Mouse (Mus musculus) heart, embryonic 11.5 days (tissue): ENCODE measurements around the gene Synm. TPM values are rescaled to one million over a fixed set of nuclear protein-coding genes. Genes with fewer than 3 reads are reported as not detected.

Source experiments
- ATAC-seq: fragments of 200-750 bp; cut with Nextera tagmentation; replicated peaks from 2 replicates; pipeline ENCODE4 v1.8.0; 2017; ENCODE audit warnings: moderate library complexity; ENCODE audit not compliant: insufficient number of reproducible peaks, low FRiP score, low TSS enrichment
- H3K27ac ChIP-seq: fragments of 300-500 bp; sonication (generic); 2 replicates; pipeline ENCODE4 v1.5.1; 2014; ENCODE audit warnings: mild to moderate bottlenecking, low read depth, low read length
- H3K27me3 ChIP-seq: fragments of 300-500 bp; sonication (generic); 2 replicates; pipeline ENCODE4 v1.6.1; 2014; ENCODE audit warnings: mild to moderate bottlenecking, low read length, mixed read lengths; ENCODE audit not compliant: control insufficient read depth, insufficient read depth
- H3K36me3 ChIP-seq: fragments of 300-500 bp; sonication (generic); 2 replicates; pipeline ENCODE4 v1.6.1; 2014; ENCODE audit warnings: mild to moderate bottlenecking, low read length, moderate library complexity, mixed read lengths; ENCODE audit not compliant: control insufficient read depth, insufficient read depth
- H3K4me1 ChIP-seq: fragments of 300-500 bp; sonication (generic); 2 replicates; pipeline ENCODE4 v1.6.1; 2014; ENCODE audit warnings: low read length; ENCODE audit not compliant: control insufficient read depth, insufficient read depth
- H3K4me2 ChIP-seq: fragments of 300-500 bp; sonication (generic); 2 replicates; pipeline ENCODE4 v1.6.1; 2014; ENCODE audit warnings: mild to moderate bottlenecking, moderate library complexity
- H3K4me3 ChIP-seq: fragments of 300-500 bp; sonication (generic); 2 replicates; pipeline ENCODE4 v1.5.1; 2014; ENCODE audit warnings: low read depth, low read length
- H3K9ac ChIP-seq: fragments of 300-500 bp; sonication (generic); 2 replicates; pipeline ENCODE4 v1.6.1; 2014; ENCODE audit warnings: mild to moderate bottlenecking, low read depth, low read length, moderate library complexity
- H3K9me3 ChIP-seq: fragments of 300-500 bp; sonication (generic); replicated peaks from 2 replicates; pipeline ENCODE4 v1.6.1; 2016; ENCODE audit warnings: low read length; ENCODE audit not compliant: control insufficient read depth
- WGBS: fragments of 180-500 bp; shearing (Covaris S2); extraction: QIAGEN DNeasy Blood & Tissue Kit; methylation state at CpG from one replicate; pipeline ENCODE4 v1.1.7; 2014; ENCODE audit not compliant: insufficient replicate concordance; 5-methylcytosine and 5-hydroxymethylcytosine counted together
- microRNA-seq: library from miRNA; unstranded; fragments of <30 nt; microRNA quantifications from one replicate; pipeline ENCODE4, GENCODE M21; 2016; ENCODE audit warnings: borderline number of aligned reads
- polyA plus RNA-seq: library from polyadenylated mRNA; unstranded; fragments of >200 nt; fragmentation: Nextera tagmentation; extraction: Ambion mirVana; gene quantifications from 2 replicates; pipeline ENCODE4 v1.2.1, GENCODE M21; 2014

Gene Synm
- polyA plus RNA-seq, 1 experiment from 2014 or later: 3.4 TPM

DNA sequence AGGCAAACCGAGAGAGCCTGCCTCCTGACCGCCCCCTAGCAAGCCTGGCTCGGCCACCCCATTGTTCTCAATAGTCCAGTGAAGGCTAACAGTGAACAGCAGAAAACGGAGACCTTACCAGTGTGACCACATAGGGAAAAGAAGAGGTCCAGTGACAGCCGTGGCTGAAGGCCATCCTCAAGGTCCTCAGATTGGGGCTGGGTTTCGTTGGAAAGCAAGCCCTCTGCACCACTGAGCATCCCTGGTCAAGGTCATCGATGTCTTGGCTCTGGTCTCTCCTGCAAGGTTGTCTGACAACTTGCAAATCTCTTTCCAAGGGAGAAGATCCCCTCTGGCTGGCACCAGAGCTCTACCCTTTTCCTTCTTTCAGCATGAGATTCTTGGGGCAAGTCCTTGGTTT lies 69.7 kb downstream of the Synm start:
- H3K4me3 ChIP-seq: no peak overlapping the region
- peaks cover 6% of the 10 kb centered on the region; the same call in 1 of the 2 replicates for H3K36me3 ChIP-seq
- H3K4me1 ChIP-seq: peaks cover 29% of the 10 kb centered on the region
- no peak for ATAC-seq
- no peak overlapping the region for H3K4me2 ChIP-seq
- H3K9me3 ChIP-seq: no peaks in the 10 kb centered on the region
- H3K9ac ChIP-seq: no peak overlapping the region
- no peak overlapping the region for H3K27ac ChIP-seq
- WGBS: 76% methylated on average over 7 of the region's 7 CpGs
- no peaks in the 10 kb centered on the region for H3K27me3 ChIP-seq

DNA sequence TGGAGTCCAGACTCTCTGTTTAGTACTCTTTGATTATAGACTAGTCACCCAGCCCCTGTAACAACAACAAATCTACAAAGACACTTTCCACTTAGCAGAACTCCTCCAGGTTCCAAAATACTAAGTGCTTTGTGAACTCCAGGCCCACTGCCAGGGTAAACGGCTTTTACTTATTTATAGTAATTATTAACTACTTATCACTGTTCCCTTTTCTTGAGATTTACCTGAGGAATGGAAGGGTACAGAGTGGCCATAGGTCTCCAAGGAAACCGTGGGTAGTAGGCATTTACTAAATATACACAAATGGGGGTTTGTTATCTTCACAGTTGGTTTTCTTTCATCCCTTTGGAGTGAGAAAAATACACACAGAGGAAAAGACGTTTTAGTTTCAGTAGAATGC lies 71.3 kb downstream of the Synm start:
- no peak overlapping the region for H3K9ac ChIP-seq
- peaks cover 9% of the 10 kb centered on the region; the same call in 1 of the 2 replicates for H3K36me3 ChIP-seq
- peaks cover 29% of the 10 kb centered on the region for H3K4me1 ChIP-seq
- H3K27ac ChIP-seq: no peak overlapping the region
- no peak overlapping the region for H3K4me2 ChIP-seq
- no peak overlapping the region for H3K4me3 ChIP-seq
- no peaks in the 10 kb centered on the region for H3K27me3 ChIP-seq
- no peak for ATAC-seq
- H3K9me3 ChIP-seq: no peaks in the 10 kb centered on the region
- 26% methylated on average over 3 of the region's 3 CpGs for WGBS

DNA sequence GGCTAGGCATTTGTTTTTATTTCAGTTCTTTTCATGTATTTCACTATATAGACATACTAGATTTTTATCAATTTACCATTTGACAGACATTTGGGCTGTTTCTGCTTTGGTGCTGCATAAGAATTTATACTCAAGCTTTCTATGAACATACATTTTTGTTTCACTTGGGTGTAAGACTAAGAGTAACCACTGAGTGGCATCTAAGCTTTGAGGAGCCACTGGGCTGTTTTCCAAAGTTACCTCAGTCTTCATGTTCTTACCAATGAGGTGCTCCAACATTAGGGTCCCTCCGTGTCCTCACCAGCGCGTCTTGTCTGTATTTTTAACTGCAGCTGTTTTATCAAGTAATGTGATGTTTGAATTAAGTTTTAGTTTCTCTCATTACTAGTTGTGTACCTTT lies 73.0 kb downstream of the Synm start:
- 91% methylated on average over 3 of the region's 3 CpGs for WGBS
- Histone ChIP-seq H3K27me3 (no peaks in the 10 kb centered on the region), H3K4me3 (no peak overlapping the region), H3K4me2 (no peak overlapping the region), H3K4me1 (peaks cover 16% of the 10 kb centered on the region), H3K36me3 (peaks cover 9% of the 10 kb centered on the region; the same call in 1 of the 2 replicates), H3K9me3 (no peaks in the 10 kb centered on the region), H3K27ac (no peak overlapping the region), H3K9ac (no peak overlapping the region)
- no peak for ATAC-seq

DNA sequence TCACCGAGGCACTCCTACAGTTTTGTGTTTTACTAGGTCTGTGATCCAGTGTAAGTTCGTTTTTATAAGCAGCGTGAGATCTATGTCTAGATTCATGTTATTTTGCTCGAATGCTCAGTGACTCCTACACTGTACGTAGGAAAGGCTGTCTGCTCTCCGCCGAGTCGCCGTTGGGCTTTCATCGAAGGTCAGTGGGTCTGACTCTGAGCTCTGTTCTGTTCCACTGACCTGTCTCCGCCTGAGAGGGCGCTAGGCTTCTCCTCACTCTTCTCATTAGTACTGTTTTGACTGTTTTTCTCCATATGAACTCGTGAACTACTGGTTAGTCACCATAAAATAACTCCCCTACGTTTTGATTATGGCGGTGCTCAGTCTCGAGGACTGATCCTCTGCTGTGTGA lies 76.5 kb downstream of the Synm start:
- WGBS: 77% methylated on average over 16 of the region's 16 CpGs
- no peaks in the 10 kb centered on the region for H3K27me3 ChIP-seq
- no peak overlapping the region for H3K4me3 ChIP-seq
- H3K9me3 ChIP-seq: no peaks in the 10 kb centered on the region
- no peak overlapping the region for H3K4me2 ChIP-seq
- no peak overlapping the region for H3K9ac ChIP-seq
- ATAC-seq: no peak
- no peak overlapping the region for H3K27ac ChIP-seq
- H3K4me1 ChIP-seq: peaks cover 2% of the 10 kb centered on the region; the same call in 1 of the 2 replicates
- H3K36me3 ChIP-seq: peaks cover 14% of the 10 kb centered on the region

DNA sequence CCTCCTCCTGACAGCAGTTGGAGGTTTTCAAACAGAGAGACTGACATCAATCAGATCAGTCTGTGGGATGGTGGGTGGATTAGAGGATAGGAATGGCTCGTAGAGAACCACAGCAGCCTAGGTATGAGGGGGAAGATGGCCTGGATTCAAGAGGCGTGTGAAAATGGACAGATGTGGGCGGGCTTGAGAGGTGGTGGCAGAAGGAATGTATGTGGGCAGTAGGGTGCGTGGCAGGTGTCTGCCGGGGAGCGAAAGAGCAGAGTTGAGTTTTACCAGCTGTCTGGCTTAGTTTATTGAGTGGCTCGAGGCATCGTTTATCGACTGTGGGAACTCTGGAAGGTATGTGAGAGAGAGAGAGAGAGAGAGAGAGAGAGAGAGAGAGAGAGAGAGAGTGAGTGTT lies 78.5 kb downstream of the Synm start:
- H3K36me3 ChIP-seq: peaks cover 14% of the 10 kb centered on the region
- 68% methylated on average over 9 of the region's 9 CpGs for WGBS
- ATAC-seq: no peak

More for the DNA sequence above, 78.5 kb downstream of the Synm start:
- Histone ChIP-seq H3K4me3 (no peak overlapping the region), H3K4me2 (no peak overlapping the region), H3K27me3 (no peaks in the 10 kb centered on the region), H3K9ac (no peak overlapping the region), H3K27ac (no peak overlapping the region), H3K9me3 (no peaks in the 10 kb centered on the region), H3K4me1 (peaks cover 2% of the 10 kb centered on the region; the same call in 1 of the 2 replicates)

Small RNAs within 50 kb of the gene (microRNA-seq; reads per million reads assigned to microRNA genes)
- gene Gm23844: not detected

Other genes starting within 250 kb of the Synm start
- 10.8 and 11.5 TPM in 2 replicates for gene Lrrc28, start 114.5 kb downstream of the Synm start, polyA plus RNA-seq
- 20.2 and 24.6 TPM in 2 replicates for gene Ttc23, start 112.3 kb downstream of the Synm start, polyA plus RNA-seq
- gene Igf1r, start 193.1 kb upstream of the Synm start, polyA plus RNA-seq: 16.1 and 19.3 TPM in 2 replicates